Mouse (Mus musculus) ES-E14 (cell line): Measurements from ENCODE around the gene Mast3.

Source experiments
- MAFK ChIP-seq: IDR thresholded peaks from 2 replicates; pipeline ENCODE4 v1.6.1; 2014; ENCODE audit warnings: mild to moderate bottlenecking, low read depth, low read length, inconsistent platforms; ENCODE audit not compliant: insufficient read depth
- ZC3H11A ChIP-seq: IDR thresholded peaks from 2 replicates; pipeline ENCODE4 v1.6.1; 2012; ENCODE audit warnings: low read depth, mild to moderate bottlenecking, inconsistent platforms, low read length, borderline replicate concordance

DNA sequence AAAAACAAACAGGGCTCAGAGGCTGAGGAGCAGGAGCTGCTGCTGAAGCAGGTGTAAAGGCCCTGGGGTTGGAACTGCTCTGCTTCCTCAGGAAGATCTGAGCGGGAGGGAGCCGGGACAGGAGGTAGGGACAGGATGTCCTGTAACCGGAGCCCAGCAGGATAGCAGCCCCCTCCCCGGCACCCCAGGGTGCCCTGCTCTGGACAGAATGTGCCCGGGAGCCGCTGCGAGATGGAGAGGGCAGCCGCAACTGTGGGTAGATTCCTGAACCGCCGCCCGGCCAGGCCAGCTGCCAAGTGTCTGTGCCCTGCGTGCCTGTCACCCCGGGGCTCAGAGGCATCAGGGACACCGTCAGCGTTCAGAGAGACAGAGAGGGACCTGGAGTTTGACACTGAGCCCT, 28.7 kb upstream of the Mast3 start:
- TF ChIP-seq MAFK (no peak), ZC3H11A (no peak)
